Mouse (Mus musculus) kidney, adult 2 months (tissue): ENCODE data around the gene Cmklr1. TPM values are rescaled to one million over a fixed set of nuclear protein-coding genes. Genes with fewer than 3 reads are reported as not detected.

Source experiments
- DNase-seq: peaks from one replicate; pipeline ENCODE4 v3.0.0; 2021
- H3K27ac ChIP-seq: fragments of 200-500 bp; 2 replicates; pipeline ENCODE4 v1.5.1; 2012; ENCODE audit warnings: low read depth, low read length, control low read depth, inconsistent platforms; ENCODE audit not compliant: insufficient read depth
- H3K27me3 ChIP-seq: fragments of 200-500 bp; replicated peaks from 2 replicates; pipeline ENCODE4 v1.6.1; 2012; ENCODE audit warnings: mild to moderate bottlenecking, moderate library complexity, low read length, inconsistent platforms; ENCODE audit not compliant: control insufficient read depth, insufficient read depth
- H3K36me3 ChIP-seq: fragments of 200-500 bp; 2 replicates; pipeline ENCODE4 v1.6.1; 2012; ENCODE audit warnings: mild to moderate bottlenecking, moderate library complexity, low read length, inconsistent platforms; ENCODE audit not compliant: control insufficient read depth, insufficient read depth
- H3K4me1 ChIP-seq: fragments of 200-500 bp; 2 replicates; pipeline ENCODE4 v1.6.1; 2011; ENCODE audit warnings: low read length; ENCODE audit not compliant: control insufficient read depth, insufficient read depth
- H3K4me3 ChIP-seq: fragments of 200-500 bp; 2 replicates; pipeline ENCODE4 v1.5.1; 2011; ENCODE audit warnings: mild to moderate bottlenecking, low read depth, low read length, control low read depth; ENCODE audit not compliant: insufficient read depth
- CTCF ChIP-seq: fragments of 200-500 bp; conservative IDR thresholded peaks from 2 replicates; pipeline ENCODE4 v1.5.1; 2011; ENCODE audit warnings: low read depth, mild to moderate bottlenecking, control low read depth, low read length, moderate library complexity, mixed read lengths; ENCODE audit not compliant: insufficient read depth, insufficient read length
- POLR2A ChIP-seq: fragments of 200-500 bp; IDR thresholded peaks from one replicate; pipeline ENCODE4 v1.6.1; 2011; ENCODE audit warnings: low read depth, low read length, control low read depth
- WGBS: fragments of 180-500 bp; shearing (Covaris S2); methylation state at CpG from one replicate; pipeline ENCODE4 v1.1.7; 2018; 5-methylcytosine and 5-hydroxymethylcytosine counted together
- polyA plus RNA-seq: library from polyadenylated mRNA; depleted of rRNA; stranded (reverse); fragments of >200 nt; gene quantifications from 2 replicates; pipeline ENCODE4 v1.2.3, GENCODE M21; 2012

The Cmklr1 gene
- polyA plus RNA-seq, 1 experiment = 19.4 TPM

DNA sequence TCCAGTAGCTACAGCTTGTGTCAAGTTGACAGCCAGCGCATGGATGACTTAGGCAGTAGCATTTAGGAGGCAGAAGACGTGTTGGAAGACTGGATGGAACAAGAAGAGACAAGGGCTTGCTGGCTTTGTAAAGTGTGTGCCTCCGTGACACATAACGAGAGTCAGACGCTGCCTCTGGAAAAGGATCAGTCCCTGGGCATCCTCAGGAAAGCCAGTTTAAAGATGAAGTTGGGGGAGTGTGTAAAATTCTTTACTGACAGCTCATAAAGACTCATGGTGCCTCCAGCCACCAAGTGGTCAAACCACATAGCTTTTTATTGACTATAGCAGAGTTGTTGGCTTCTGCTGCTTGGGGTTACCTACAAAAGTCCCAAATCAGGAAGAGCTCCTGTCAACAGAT, 35.2 kb upstream of the Cmklr1 start:
- WGBS = 64% methylated on average over 5 of the region's 5 CpGs
- H3K27me3 ChIP-seq = no peaks in the 10 kb centered on the region
- no peak for DNase-seq
- no peaks in the 10 kb centered on the region for H3K4me1 ChIP-seq
- H3K4me3 ChIP-seq = no peak overlapping the region
- H3K27ac ChIP-seq = no peak overlapping the region
- TF ChIP-seq CTCF = no peak
- TF ChIP-seq POLR2A = no peak
- H3K36me3 ChIP-seq = no peaks in the 10 kb centered on the region

DNA sequence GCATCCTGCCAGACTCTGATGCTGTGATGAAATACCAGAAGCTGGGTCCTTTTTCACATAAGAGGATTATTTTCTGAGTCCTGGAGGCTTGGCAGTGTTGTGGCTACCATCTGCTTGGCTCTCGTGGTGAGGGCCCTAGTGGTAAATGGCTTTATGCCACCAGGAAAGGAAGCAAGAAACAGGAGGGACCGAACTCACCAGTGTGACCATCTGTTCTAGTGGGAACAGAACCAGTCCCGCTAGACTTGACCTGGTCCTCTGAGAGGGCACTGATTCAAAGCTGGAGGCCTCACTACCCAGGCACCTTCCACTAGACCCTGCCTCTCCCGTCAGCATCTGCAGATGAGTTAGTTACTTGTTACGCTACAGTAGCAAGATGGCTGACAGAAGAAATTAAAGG, 33.0 kb upstream of the Cmklr1 start:
- no peak for DNase-seq
- TF ChIP-seq POLR2A = no peak
- no peak for TF ChIP-seq CTCF
- 79% methylated on average over 5 of the region's 5 CpGs for WGBS
- Histone ChIP-seq H3K27ac (no peak overlapping the region), H3K4me1 (no peaks in the 10 kb centered on the region), H3K4me3 (no peak overlapping the region), H3K36me3 (no peaks in the 10 kb centered on the region), H3K27me3 (no peaks in the 10 kb centered on the region)

DNA sequence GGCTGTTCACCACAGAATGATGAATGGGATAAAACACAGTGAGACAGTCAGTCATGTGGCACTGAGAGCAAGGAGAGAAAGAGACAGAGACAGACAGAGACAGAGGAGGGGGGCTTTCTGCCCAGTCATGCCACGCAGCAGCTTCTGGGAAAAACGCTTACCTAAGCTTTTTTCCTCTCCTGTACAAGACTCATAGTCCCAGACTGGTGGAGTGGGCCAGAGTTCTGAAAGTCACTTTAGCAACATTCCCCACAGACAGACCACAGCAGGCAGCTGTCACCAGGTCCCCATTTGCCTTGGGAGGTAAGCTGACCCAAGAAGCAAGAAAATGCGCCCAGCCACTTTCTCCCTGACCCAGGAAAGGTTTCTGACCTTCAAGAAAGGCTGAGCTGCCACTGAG, 32.2 kb upstream of the Cmklr1 start:
- DNase-seq = no peak
- no peaks in the 10 kb centered on the region for H3K27me3 ChIP-seq
- no peaks in the 10 kb centered on the region for H3K36me3 ChIP-seq
- no peak overlapping the region for H3K4me3 ChIP-seq
- H3K4me1 ChIP-seq = no peaks in the 10 kb centered on the region
- WGBS = 84% methylated on average over 3 of the region's 3 CpGs
- TF ChIP-seq CTCF (no peak), POLR2A (no peak)
- no peak overlapping the region for H3K27ac ChIP-seq

GRCm38 (mm10) chr5:113681219-113681618, 31.0 kb upstream of the Cmklr1 start:
- TF ChIP-seq POLR2A (no peak), CTCF (no peak)
- no peaks in the 10 kb centered on the region for H3K4me1 ChIP-seq
- 67% methylated on average over 14 of the region's 14 CpGs for WGBS
- no peaks in the 10 kb centered on the region for H3K27me3 ChIP-seq
- H3K27ac ChIP-seq = no peak overlapping the region
- no peak for DNase-seq
- H3K36me3 ChIP-seq = no peaks in the 10 kb centered on the region
- no peak overlapping the region for H3K4me3 ChIP-seq

DNA sequence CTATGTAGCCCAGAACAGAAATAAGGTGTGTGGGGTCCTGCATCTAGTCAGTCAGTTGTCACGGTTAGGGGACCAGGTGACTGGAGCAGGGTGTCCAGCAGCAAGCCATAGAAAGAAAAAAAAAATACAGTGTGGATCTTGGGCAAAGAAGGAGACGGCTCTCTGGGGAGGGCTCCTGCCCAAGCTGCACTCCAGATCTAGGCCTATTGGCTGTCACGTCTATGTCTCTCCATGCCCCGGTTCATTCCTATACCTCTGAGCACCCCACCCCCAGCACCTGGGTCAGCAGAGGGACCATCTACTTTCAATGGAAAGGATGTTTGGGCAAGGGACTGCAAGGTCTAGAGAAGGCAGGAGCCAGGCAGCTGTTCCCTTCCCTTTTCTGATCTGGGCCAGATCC, 29.3 kb upstream of the Cmklr1 start:
- WGBS = 92% methylated on average over 4 of the region's 4 CpGs
- no peaks in the 10 kb centered on the region for H3K27me3 ChIP-seq

GRCm38 (mm10) chr5:113678743-113679452, 28.7 kb upstream of the Cmklr1 start:
- Histone ChIP-seq H3K36me3 (no peaks in the 10 kb centered on the region), H3K4me1 (no peaks in the 10 kb centered on the region), H3K27ac (no peak overlapping the region), H3K27me3 (no peaks in the 10 kb centered on the region), H3K4me3 (no peak overlapping the region)
- TF ChIP-seq POLR2A = no peak
- TF ChIP-seq CTCF = no peak
- DNase-seq = no peak
- 78% methylated on average over 10 of the region's 10 CpGs for WGBS

More for the DNA sequence above, 29.3 kb upstream of the Cmklr1 start:
- Histone ChIP-seq H3K36me3 (no peaks in the 10 kb centered on the region), H3K4me3 (no peak overlapping the region), H3K4me1 (no peaks in the 10 kb centered on the region), H3K27ac (no peak overlapping the region)
- TF ChIP-seq CTCF = no peak
- no peak for TF ChIP-seq POLR2A
- no peak for DNase-seq

DNA sequence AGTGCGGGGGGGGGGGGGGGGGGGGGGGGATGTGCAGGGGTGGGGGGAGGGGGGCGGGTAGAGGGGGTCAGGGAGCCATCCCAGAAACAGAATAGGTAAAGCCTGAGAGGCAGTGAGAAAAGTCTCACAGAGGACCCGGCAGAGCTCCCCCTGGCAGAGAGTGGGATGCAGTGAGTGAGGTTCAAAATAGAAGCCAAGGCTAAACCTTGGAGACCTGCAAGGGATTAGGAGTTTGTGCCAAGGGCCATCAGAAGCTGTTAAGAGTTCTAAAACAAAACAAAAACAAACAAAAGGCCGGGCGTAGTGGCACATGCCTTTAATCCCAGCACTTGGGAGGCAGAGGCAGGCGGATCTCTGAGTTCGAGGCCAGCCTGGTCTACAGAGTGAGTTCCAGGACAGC, 27.3 kb upstream of the Cmklr1 start:
- H3K4me1 ChIP-seq = no peaks in the 10 kb centered on the region
- no peaks in the 10 kb centered on the region for H3K36me3 ChIP-seq
- H3K27me3 ChIP-seq = no peaks in the 10 kb centered on the region
- TF ChIP-seq CTCF = no peak
- H3K27ac ChIP-seq = no peak overlapping the region
- WGBS = 87% methylated on average over 5 of the region's 7 CpGs
- no peak for DNase-seq
- no peak overlapping the region for H3K4me3 ChIP-seq

- Histone ChIP-seq H3K36me3 (no peaks in the 10 kb centered on the region), H3K27ac (no peak overlapping the region), H3K4me3 (no peak overlapping the region), H3K4me1 (no peaks in the 10 kb centered on the region), H3K27me3 (no peaks in the 10 kb centered on the region)
- DNase-seq = no peak
- 55% methylated on average over 7 of the region's 7 CpGs for WGBS
- TF ChIP-seq POLR2A = no peak
- TF ChIP-seq CTCF = no peak
These were observed 24.6 kb upstream of the Cmklr1 start for GRCm38 (mm10) chr5:113674851-113675250.
